Mouse (Mus musculus) embryonic stem cell, embryonic (primary cell): ENCODE measurements around the gene Obox7.
"Not testable (repeated sequence)": the region's sequence is repeated elsewhere in the genome, so short reads cannot be mapped to it uniquely, and the experiment has no call there.

Source experiments
- CTCF ChIA-PET, 4 experiments: fragments of 300-600 bp in 2 of 4; fragments of 350-600 bp in 2 of 4; sonication (Branson Sonifier 250); formaldehyde crosslinking; loops; one replicate each; lab custom pipeline; 2022; ENCODE audit warnings: inconsistent platforms in 2 of 4; lab: Charles Lee
- POLR2A ChIA-PET, 4 experiments: fragments of 300-600 bp in 2 of 4; fragments of 350-600 bp in 2 of 4; sonication (Branson Sonifier 250); formaldehyde crosslinking; loops; one replicate each; lab custom pipeline; 2022; ENCODE audit warnings: antibody characterized with exemption in 4 of 4, inconsistent platforms in 1 of 4; lab: Charles Lee

Obox7 gene

DNA sequence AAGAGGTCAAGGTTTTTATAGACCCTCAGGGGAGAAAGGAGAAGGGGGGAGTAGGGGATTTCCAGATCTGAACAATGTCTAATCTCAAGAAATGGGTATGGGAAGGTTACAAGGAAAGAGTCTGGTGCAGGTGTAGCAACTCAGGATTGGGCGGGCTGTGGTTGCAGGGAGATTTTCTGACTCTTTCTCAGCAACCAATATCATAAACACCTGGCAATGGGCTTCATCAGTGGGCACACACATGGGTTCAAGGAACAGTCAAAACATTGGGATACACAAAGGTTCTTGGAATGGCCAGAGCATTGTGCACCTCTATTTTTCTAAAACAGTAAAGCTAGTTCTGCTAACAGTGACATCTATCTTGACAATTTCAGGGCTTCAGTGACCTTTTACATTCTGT, at the start of gene Obox7:
Obox7 (plus strand) TSS at position 301 of the 400 bp plus-strand sequence.
- CTCF ChIA-PET, POLR2A ChIA-PET: not testable (repeated sequence)

- CTCF ChIA-PET = not testable (repeated sequence)
Observed at GRCm38 (mm10) chr7:14622556-14623542, 36.4 kb upstream of the Obox7 start.

More at GRCm38 (mm10) chr7:14622556-14623542, 36.4 kb upstream of the Obox7 start:
- POLR2A ChIA-PET = not testable (repeated sequence)
